Mouse (Mus musculus) forebrain, postnatal 0 days (tissue): ENCODE measurements at regions not wholly inside any gene's neighbourhood (a gene's known extent, or its start where the extent isn't known, plus 50 kb on each side); places are given as distances from the start of the nearest gene placed in this dataset.

ENCODE experiments used
- ATAC-seq: fragments of 200-750 bp; cut with Nextera tagmentation; 2 replicates; pipeline ENCODE4 v1.8.0; 2017; ENCODE audit warnings: mild to moderate bottlenecking, moderate library complexity
- DNase-seq: peaks from one replicate; pipeline ENCODE4 v3.0.0-alpha.2; 2015
- H3K27ac ChIP-seq: fragments of 300-500 bp; sonication (generic); 2 replicates; pipeline ENCODE4 v1.5.1; 2014; ENCODE audit warnings: low read depth, mild to moderate bottlenecking, antibody characterized with exemption, low read length, moderate library complexity, mixed read lengths
- H3K27me3 ChIP-seq: fragments of 300-500 bp; sonication (generic); 2 replicates; pipeline ENCODE4 v1.6.1; 2014; ENCODE audit warnings: mild to moderate bottlenecking, low read length, mixed read lengths; ENCODE audit not compliant: insufficient read depth
- H3K36me3 ChIP-seq: fragments of 300-500 bp; sonication (generic); 2 replicates; pipeline ENCODE4 v1.6.1; 2014; ENCODE audit warnings: mild to moderate bottlenecking, moderate library complexity; ENCODE audit not compliant: insufficient read depth
- H3K4me1 ChIP-seq: fragments of 300-500 bp; sonication (generic); 2 replicates; pipeline ENCODE4 v1.6.1; 2014; ENCODE audit warnings: antibody characterized with exemption; ENCODE audit not compliant: insufficient read depth
- H3K4me2 ChIP-seq: fragments of 300-500 bp; sonication (generic); 2 replicates; pipeline ENCODE4 v1.6.1; 2014; ENCODE audit warnings: low read depth, mild to moderate bottlenecking, moderate library complexity
- H3K4me3 ChIP-seq: fragments of 300-500 bp; sonication (generic); 2 replicates; pipeline ENCODE4 v1.5.1; 2014; ENCODE audit warnings: low read depth, low read length, mixed read lengths
- H3K9ac ChIP-seq: fragments of 300-500 bp; sonication (generic); 2 replicates; pipeline ENCODE4 v1.6.1; 2014; ENCODE audit warnings: mild to moderate bottlenecking
- H3K9me3 ChIP-seq: fragments of 300-500 bp; sonication (generic); 2 replicates; pipeline ENCODE4 v1.6.1; 2016; ENCODE audit warnings: low read length
- CTCF ChIP-seq: sonication (generic); IDR thresholded peaks from 2 replicates; pipeline ENCODE4 v1.5.1; 2016; ENCODE audit warnings: antibody characterized with exemption, control low read depth, low read depth
- WGBS: fragments of 180-500 bp; shearing (Covaris S2); extraction: QIAGEN DNeasy Blood & Tissue Kit; methylation state at CpG from one replicate; pipeline ENCODE4 v1.1.7; 2014; 5-methylcytosine and 5-hydroxymethylcytosine counted together

GRCm38 (mm10) chr12:9847034-9847433 is 277.1 kb downstream of the Osr1 start:
- 96% methylated on average over 2 of the region's 2 CpGs for WGBS
- Histone ChIP-seq H3K4me3 (no peak overlapping the region), H3K36me3 (no peaks in the 10 kb centered on the region), H3K9ac (no peak overlapping the region), H3K9me3 (no peaks in the 10 kb centered on the region), H3K4me2 (no peak overlapping the region), H3K27ac (no peak overlapping the region), H3K4me1 (no peaks in the 10 kb centered on the region), H3K27me3 (no peaks in the 10 kb centered on the region)
- DNase-seq (no peak), ATAC-seq (no peak)
- TF ChIP-seq CTCF: no peak

DNA sequence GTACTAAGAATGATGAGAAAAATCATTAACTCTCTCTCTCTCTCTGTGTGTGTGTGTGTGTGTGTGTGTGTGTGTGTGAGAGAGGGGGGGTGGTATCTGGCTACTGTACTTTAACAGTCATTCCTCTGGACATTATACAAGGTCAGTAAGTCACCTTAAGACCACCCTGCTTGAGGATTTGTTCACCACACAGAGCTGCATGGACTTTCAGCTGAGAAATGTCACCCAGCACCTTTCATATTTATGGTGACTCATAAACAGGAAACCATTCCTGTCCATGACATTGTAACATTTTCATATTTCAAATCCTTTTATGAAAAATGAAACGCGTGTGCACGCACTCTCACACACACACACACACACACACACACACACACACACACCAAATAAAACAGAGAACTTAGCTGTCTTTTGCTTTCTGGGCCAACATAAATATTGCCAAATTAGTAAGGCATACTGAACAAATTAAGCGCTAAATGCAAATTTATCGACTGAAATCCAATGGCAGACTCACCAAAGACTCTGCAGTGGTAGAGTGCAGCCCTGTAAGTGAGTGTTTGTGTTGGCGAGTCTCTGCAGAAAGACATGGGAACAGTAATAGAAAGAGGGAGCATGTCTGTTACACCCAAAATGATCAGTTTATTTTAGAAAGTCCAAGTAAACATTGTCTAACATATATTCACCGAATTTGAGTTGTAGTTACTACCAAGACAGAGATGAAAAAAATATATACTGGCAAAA is 277.7 kb downstream of the Osr1 start:
- DNase-seq (no peak), ATAC-seq (no peak)
- H3K9ac ChIP-seq: no peak overlapping the region
- H3K4me1 ChIP-seq: no peaks in the 10 kb centered on the region
- no peak overlapping the region for H3K27ac ChIP-seq
- no peaks in the 10 kb centered on the region for H3K9me3 ChIP-seq
- no peaks in the 10 kb centered on the region for H3K27me3 ChIP-seq
- H3K4me2 ChIP-seq: no peak overlapping the region
- 79% methylated on average over 7 of the region's 7 CpGs for WGBS
- TF ChIP-seq CTCF: no peak
- no peaks in the 10 kb centered on the region for H3K36me3 ChIP-seq
- H3K4me3 ChIP-seq: no peak overlapping the region

DNA sequence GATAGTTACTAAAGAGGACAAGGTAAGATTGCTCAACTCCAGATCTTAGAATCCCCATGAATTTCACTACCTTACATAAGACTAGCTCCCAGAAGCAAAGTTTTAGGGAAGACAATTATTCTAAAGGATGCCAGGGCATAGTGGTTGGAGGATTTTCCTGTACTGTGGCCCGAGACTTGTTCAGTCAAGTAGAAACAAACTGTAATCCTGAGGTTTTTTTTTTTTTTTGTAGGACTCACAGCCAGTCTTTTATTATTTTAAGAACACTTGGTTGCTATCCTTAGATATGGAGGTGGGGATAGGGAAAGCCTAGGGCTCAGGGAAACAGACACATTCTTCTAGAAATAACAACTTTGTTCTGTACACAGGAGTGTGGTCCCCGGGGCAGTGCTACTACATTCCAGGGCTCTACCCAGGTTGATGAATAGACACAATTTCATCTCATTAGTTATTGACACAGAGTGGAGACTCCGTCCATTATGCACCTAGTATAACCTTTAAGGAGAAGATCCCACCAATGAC is 285.6 kb downstream of the Osr1 start:
- Histone ChIP-seq H3K4me2 (no peak overlapping the region), H3K9me3 (no peaks in the 10 kb centered on the region), H3K4me1 (no peaks in the 10 kb centered on the region), H3K36me3 (no peaks in the 10 kb centered on the region), H3K27me3 (no peaks in the 10 kb centered on the region), H3K9ac (no peak overlapping the region), H3K27ac (no peak overlapping the region), H3K4me3 (no peak overlapping the region)
- TF ChIP-seq CTCF: no peak
- 81% methylated on average over 3 of the region's 3 CpGs for WGBS
- no peak for DNase-seq
- no peak for ATAC-seq

GRCm38 (mm10) chr12:9856128-9856621 is 286.3 kb downstream of the Osr1 start:
- DNase-seq (no peak), ATAC-seq (no peak)
- Histone ChIP-seq H3K27me3 (no peaks in the 10 kb centered on the region), H3K9me3 (no peaks in the 10 kb centered on the region), H3K27ac (no peak overlapping the region), H3K4me3 (no peak overlapping the region), H3K36me3 (no peaks in the 10 kb centered on the region), H3K4me1 (no peaks in the 10 kb centered on the region), H3K9ac (no peak overlapping the region), H3K4me2 (no peak overlapping the region)
- WGBS: 71% methylated on average over 8 of the region's 8 CpGs
- TF ChIP-seq CTCF: no peak

DNA sequence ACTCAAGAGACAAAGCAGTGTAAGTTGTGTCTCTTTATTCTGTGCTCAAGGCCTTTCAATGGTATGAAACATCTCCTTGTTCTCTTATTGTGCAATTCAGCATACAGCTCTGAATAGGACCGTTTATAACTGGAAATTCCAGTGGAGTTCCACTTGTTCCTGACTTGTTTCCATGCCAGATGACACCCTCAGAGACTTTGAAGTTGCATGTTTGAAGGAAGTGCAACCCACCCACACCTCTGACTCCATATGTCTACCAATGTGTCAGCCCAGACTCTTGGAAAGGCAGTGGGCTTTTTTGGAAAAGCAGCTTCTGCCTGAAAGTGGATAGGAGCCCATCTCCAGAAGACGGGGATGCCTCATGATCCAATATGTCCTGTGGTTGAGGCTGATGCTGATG is 288.1 kb downstream of the Osr1 start:
- no peak for TF ChIP-seq CTCF
- Histone ChIP-seq H3K4me3 (no peak overlapping the region), H3K4me1 (no peaks in the 10 kb centered on the region), H3K27me3 (no peaks in the 10 kb centered on the region), H3K9me3 (no peaks in the 10 kb centered on the region), H3K4me2 (no peak overlapping the region), H3K9ac (no peak overlapping the region), H3K27ac (no peak overlapping the region), H3K36me3 (no peaks in the 10 kb centered on the region)
- 64% methylated on average over 2 of the region's 2 CpGs for WGBS
- DNase-seq (no peak), ATAC-seq (no peak)

GRCm38 (mm10) chr12:9862301-9862700 is 292.4 kb downstream of the Osr1 start:
- Histone ChIP-seq H3K27me3 (no peaks in the 10 kb centered on the region), H3K4me2 (no peak overlapping the region), H3K27ac (no peak overlapping the region), H3K4me1 (no peaks in the 10 kb centered on the region), H3K4me3 (no peak overlapping the region), H3K36me3 (no peaks in the 10 kb centered on the region), H3K9me3 (no peaks in the 10 kb centered on the region), H3K9ac (no peak overlapping the region)
- DNase-seq (no peak), ATAC-seq (no peak)
- WGBS: 98% methylated on average over 1 of the region's 1 CpGs
- TF ChIP-seq CTCF: no peak

GRCm38 (mm10) chr12:9872236-9872635 is 302.3 kb downstream of the Osr1 start:
- no peak for TF ChIP-seq CTCF
- no peaks in the 10 kb centered on the region for H3K36me3 ChIP-seq
- WGBS: 72% methylated on average over 4 of the region's 4 CpGs
- H3K27me3 ChIP-seq: no peaks in the 10 kb centered on the region
- H3K27ac ChIP-seq: no peak overlapping the region
- H3K4me1 ChIP-seq: no peaks in the 10 kb centered on the region
- no peak overlapping the region for H3K4me3 ChIP-seq
- H3K9me3 ChIP-seq: no peaks in the 10 kb centered on the region
- no peak overlapping the region for H3K4me2 ChIP-seq
- peak; percentile 94 for ATAC-seq
- H3K9ac ChIP-seq: no peak overlapping the region
- DNase-seq: peak; percentile 60
